Mouse (Mus musculus) CH12.LX (cell line): ENCODE measurements at regions not wholly inside any gene's neighbourhood (a gene's known extent, or its start where the extent isn't known, plus 50 kb on each side); places are given as distances from the start of the nearest gene placed in this dataset.

Source experiments
- DNase-seq: peaks from one replicate; pipeline ENCODE4 v3.0.0-alpha.2; 2013; ENCODE audit errors: extremely low read depth
- H3K27ac ChIP-seq: 2 replicates; pipeline ENCODE4 v1.5.1; 2012; ENCODE audit warnings: low read depth, mild to moderate bottlenecking, control low read depth, moderate library complexity; ENCODE audit not compliant: insufficient read depth
- H3K27me3 ChIP-seq: replicated peaks from 2 replicates; pipeline ENCODE3; 2012; ENCODE audit warnings: inconsistent platforms
- H3K36me3 ChIP-seq, 2 experiments: replicated peaks in 1 of 2; 2 replicates each; pipeline versions ENCODE3 to v1.6.1; 2012; ENCODE audit warnings: inconsistent platforms in 1 of 2, low read length in 1 of 2, mild to moderate bottlenecking in 1 of 2, mixed read lengths in 1 of 2, moderate library complexity in 1 of 2; ENCODE audit not compliant: control insufficient read depth in 1 of 2, insufficient read depth in 1 of 2
- H3K4me1 ChIP-seq, 2 experiments: 2 replicates each; pipeline ENCODE4 v1.6.1; 2012; ENCODE audit warnings: inconsistent platforms in 1 of 2, moderate library complexity in 1 of 2; ENCODE audit not compliant: insufficient read depth in 2 of 2, control insufficient read depth in 1 of 2
- H3K4me2 ChIP-seq: 2 replicates; pipeline ENCODE4 v1.6.1; 2012; ENCODE audit warnings: low read depth, mild to moderate bottlenecking, control low read depth; ENCODE audit not compliant: poor library complexity, insufficient read depth, severe bottlenecking
- H3K4me3 ChIP-seq, 3 experiments: fragments of 150-350 bp in 1 of 3; sonication (generic) in 1 of 3; replicated peaks in 1 of 3; 2 replicates each; pipeline versions ENCODE3 to v1.5.1; 2011 to 2012; ENCODE audit warnings: low read depth in 2 of 3, low read length in 2 of 3, mild to moderate bottlenecking in 2 of 3, moderate library complexity in 2 of 3, control low read depth in 1 of 3, improper control_type of control experiment in 1 of 3, inconsistent platforms in 1 of 3, mixed read lengths in 1 of 3; ENCODE audit not compliant: poor library complexity in 1 of 3
- H3K79me2 ChIP-seq: replicated peaks from 2 replicates; pipeline ENCODE4 v1.6.1; 2012; ENCODE audit warnings: mild to moderate bottlenecking, moderate library complexity; ENCODE audit not compliant: control insufficient read depth, poor library complexity, insufficient read depth, severe bottlenecking; ENCODE audit errors: extremely low read depth
- H3K9ac ChIP-seq: 2 replicates; pipeline ENCODE4 v1.6.1; 2012; ENCODE audit warnings: low read depth, mild to moderate bottlenecking, control low read depth, moderate library complexity; ENCODE audit not compliant: insufficient read depth
- H3K9me3 ChIP-seq: replicated peaks from 2 replicates; pipeline ENCODE3; 2012; ENCODE audit warnings: low read length, inconsistent platforms, mixed read lengths
- BHLHE40 ChIP-seq: IDR thresholded peaks from 2 replicates; pipeline ENCODE4 v1.6.1; 2011; ENCODE audit warnings: mild to moderate bottlenecking, low read depth, low read length, improper control_type of control experiment
- CHD1 ChIP-seq: IDR thresholded peaks from 2 replicates; pipeline ENCODE4 v1.6.1; 2012; ENCODE audit warnings: low read depth, low read length, improper control_type of control experiment, inconsistent platforms
- CHD2 ChIP-seq: IDR thresholded peaks from 2 replicates; pipeline ENCODE4 v1.6.1; 2011; ENCODE audit warnings: low read length, improper control_type of control experiment
- EP300 ChIP-seq: IDR thresholded peaks from 2 replicates; pipeline ENCODE4 v1.6.1; 2011; ENCODE audit warnings: low read length, improper control_type of control experiment
- HCFC1 ChIP-seq: IDR thresholded peaks from 2 replicates; pipeline ENCODE4 v1.6.1; 2012; ENCODE audit warnings: low read depth, mild to moderate bottlenecking, inconsistent platforms, low read length, improper control_type of control experiment
- IRF4 ChIP-seq: IDR thresholded peaks from 2 replicates; pipeline ENCODE4 v1.6.1; 2014; ENCODE audit warnings: low read depth, mild to moderate bottlenecking, inconsistent platforms, low read length, improper control_type of control experiment
- MEF2A ChIP-seq: IDR thresholded peaks from 2 replicates; pipeline ENCODE4 v1.6.1; 2014; ENCODE audit warnings: low read depth, mild to moderate bottlenecking, inconsistent platforms, low read length, improper control_type of control experiment, borderline replicate concordance
- MXI1 ChIP-seq: IDR thresholded peaks from 2 replicates; pipeline ENCODE4 v1.6.1; 2011; ENCODE audit warnings: mild to moderate bottlenecking, low read depth, low read length, improper control_type of control experiment
- NELFE ChIP-seq: IDR thresholded peaks from 2 replicates; pipeline ENCODE4 v1.6.1; 2011; ENCODE audit warnings: low read depth, low read length, improper control_type of control experiment
- NRF1 ChIP-seq: IDR thresholded peaks from 2 replicates; pipeline ENCODE4 v1.6.1; 2014; ENCODE audit warnings: low read depth, mild to moderate bottlenecking, inconsistent platforms, low read length, improper control_type of control experiment, moderate library complexity
- POLR2A ChIP-seq: IDR thresholded peaks from 2 replicates; pipeline ENCODE4 v1.6.1; 2011; ENCODE audit warnings: low read depth, mild to moderate bottlenecking, improper control_type of control experiment, low read length
- RAD21 ChIP-seq: IDR thresholded peaks from 2 replicates; pipeline ENCODE4 v1.6.1; 2011; ENCODE audit warnings: low read depth, mild to moderate bottlenecking, low read length, improper control_type of control experiment, moderate library complexity
- SMC3 ChIP-seq: IDR thresholded peaks from 2 replicates; pipeline ENCODE4 v1.6.1; 2011; ENCODE audit warnings: low read depth, low read length, improper control_type of control experiment
- TCF12 ChIP-seq: IDR thresholded peaks from 2 replicates; pipeline ENCODE4 v1.6.1; 2014; ENCODE audit warnings: low read depth, mild to moderate bottlenecking, inconsistent platforms, low read length, improper control_type of control experiment
- UBTF ChIP-seq: IDR thresholded peaks from 2 replicates; pipeline ENCODE4 v1.6.1; 2012; ENCODE audit warnings: low read depth, mild to moderate bottlenecking, inconsistent platforms, low read length, improper control_type of control experiment, moderate library complexity
- ZC3H11A ChIP-seq: IDR thresholded peaks from 2 replicates; pipeline ENCODE4 v1.6.1; 2012; ENCODE audit warnings: low read depth, mild to moderate bottlenecking, inconsistent platforms, low read length, improper control_type of control experiment
- ZKSCAN1 ChIP-seq: IDR thresholded peaks from 2 replicates; pipeline ENCODE4 v1.6.1; 2012; ENCODE audit warnings: low read depth, inconsistent platforms, low read length, improper control_type of control experiment, borderline replicate concordance
- ZNF384 ChIP-seq: IDR thresholded peaks from 2 replicates; pipeline ENCODE4 v1.6.1; 2012; ENCODE audit warnings: low read depth, low read length, improper control_type of control experiment, inconsistent platforms
- dilution Hi-C: fragments of 300-500 bp; cut with MboI; formaldehyde crosslinking; loops from 2 replicates; pipeline ENCODE4 v1.14.3; 2020; ENCODE audit warnings: low sequenced_read_pairs; ENCODE audit not compliant: extremely low pct_unique_long_range_greater_than_20kb, extremely low pct_ligation_motif_present
- in situ Hi-C: fragments of 300-500 bp; cut with MboI; formaldehyde crosslinking; loops from 3 replicates; pipeline ENCODE4 v1.14.3; 2019; ENCODE audit warnings: low sequenced_read_pairs, low pct_ligation_motif_present, low pct_unique_long_range_greater_than_20kb, mixed read lengths

- H3K27ac ChIP-seq, result no peak overlapping the region
- H3K36me3 ChIP-seq, result no peaks in the 10 kb centered on the region
- H3K9me3 ChIP-seq, result peaks cover 50% of the 10 kb centered on the region
- dilution Hi-C loops, result no loop called here
- no peaks in the 10 kb centered on the region for H3K79me2 ChIP-seq
- no peak overlapping the region for H3K4me2 ChIP-seq
- no peak overlapping the region for H3K9ac ChIP-seq
- no peak overlapping the region for H3K4me3 ChIP-seq
- no peak for DNase-seq
- in situ Hi-C loops, result no loop called here
- H3K27me3 ChIP-seq, result no peaks in the 10 kb centered on the region
- no peaks in the 10 kb centered on the region for H3K4me1 ChIP-seq
- TF ChIP-seq TCF12 (no peak), RAD21 (no peak), IRF4 (no peak), EP300 (no peak), SMC3 (no peak), ZKSCAN1 (no peak)
These were observed 316.9 kb downstream of the Slc16a7 start for GRCm38 (mm10) chr10:125072401-125072800.

DNA sequence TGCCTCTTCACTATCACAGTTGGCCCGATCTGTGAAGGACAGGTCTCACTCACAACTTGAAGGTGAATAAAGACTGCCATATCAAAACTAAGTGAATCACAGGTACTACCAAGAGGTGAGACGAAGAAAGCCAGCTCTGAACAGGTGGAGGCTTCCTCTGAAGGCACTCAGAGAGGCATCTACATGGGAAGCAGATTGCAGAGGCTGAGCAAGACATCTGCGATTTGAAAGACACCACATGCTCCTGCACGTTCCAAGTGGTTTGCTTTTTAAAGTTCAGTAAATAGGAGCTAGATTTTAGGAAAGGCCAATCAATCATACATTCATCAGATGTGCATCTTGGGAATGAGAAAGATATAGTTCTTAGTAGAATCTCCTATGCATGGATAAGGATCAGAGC is 319.0 kb downstream of the Slc16a7 start:
- no peak for DNase-seq
- no peak overlapping the region for H3K9ac ChIP-seq
- in situ Hi-C loops, result no loop called here
- TF ChIP-seq ZC3H11A (no peak), SMC3 (no peak), BHLHE40 (no peak), CHD1 (no peak), NELFE (no peak), UBTF (no peak), ZNF384 (no peak), MEF2A (no peak), MXI1 (no peak), HCFC1 (no peak), NRF1 (no peak), CHD2 (no peak), POLR2A (no peak), RAD21 (no peak)
- TF ChIP-seq, all 38 proteins: peak for 0
- Histone ChIP-seq H3K4me3 (no peak overlapping the region), H3K27ac (no peak overlapping the region), H3K4me1 (no peaks in the 10 kb centered on the region), H3K27me3 (no peaks in the 10 kb centered on the region), H3K79me2 (no peaks in the 10 kb centered on the region), H3K4me2 (no peak overlapping the region), H3K9me3 (peaks cover 53% of the 10 kb centered on the region), H3K36me3 (no peaks in the 10 kb centered on the region)
- dilution Hi-C loops, result no loop called here
